Mouse (Mus musculus) adrenal gland, adult 18-20 months (tissue): Measurements from ENCODE around the gene Usp54. TPM values are rescaled to one million over a fixed set of nuclear protein-coding genes. Genes with fewer than 3 reads are reported as not detected.

Experiments
- DNase-seq, 2 experiments: peaks; one replicate each; pipeline ENCODE4 v3.0.0; 2021 to 2022; ENCODE audit warnings: low spot score in 2 of 2
- long read RNA-seq, 2 experiments: library from polyadenylated mRNA; stranded (forward); transcript quantifications; one replicate each; pipeline ENCODE4 v2.0.0; 2021
- total RNA-seq, 2 experiments: library from RNA; stranded (reverse); gene quantifications; 1 replicate in 1 of 2; 2 replicates in 1 of 2; pipeline ENCODE4 v1.2.3; 2021

The Usp54 gene
- 10 to 100 TPM; 11.2 to 14.5 TPM for total RNA-seq
- long read RNA-seq, experiment 1, partial matches to known transcripts: 1 of 2 reads
- long read RNA-seq, experiment 1, other reads (novel, unspliced or antisense): 1 of 2 reads
- long read RNA-seq, experiment 2, partial matches to known transcripts: 2 of 3 reads
- long read RNA-seq, experiment 2, other reads (novel, unspliced or antisense): 1 of 3 reads

DNA sequence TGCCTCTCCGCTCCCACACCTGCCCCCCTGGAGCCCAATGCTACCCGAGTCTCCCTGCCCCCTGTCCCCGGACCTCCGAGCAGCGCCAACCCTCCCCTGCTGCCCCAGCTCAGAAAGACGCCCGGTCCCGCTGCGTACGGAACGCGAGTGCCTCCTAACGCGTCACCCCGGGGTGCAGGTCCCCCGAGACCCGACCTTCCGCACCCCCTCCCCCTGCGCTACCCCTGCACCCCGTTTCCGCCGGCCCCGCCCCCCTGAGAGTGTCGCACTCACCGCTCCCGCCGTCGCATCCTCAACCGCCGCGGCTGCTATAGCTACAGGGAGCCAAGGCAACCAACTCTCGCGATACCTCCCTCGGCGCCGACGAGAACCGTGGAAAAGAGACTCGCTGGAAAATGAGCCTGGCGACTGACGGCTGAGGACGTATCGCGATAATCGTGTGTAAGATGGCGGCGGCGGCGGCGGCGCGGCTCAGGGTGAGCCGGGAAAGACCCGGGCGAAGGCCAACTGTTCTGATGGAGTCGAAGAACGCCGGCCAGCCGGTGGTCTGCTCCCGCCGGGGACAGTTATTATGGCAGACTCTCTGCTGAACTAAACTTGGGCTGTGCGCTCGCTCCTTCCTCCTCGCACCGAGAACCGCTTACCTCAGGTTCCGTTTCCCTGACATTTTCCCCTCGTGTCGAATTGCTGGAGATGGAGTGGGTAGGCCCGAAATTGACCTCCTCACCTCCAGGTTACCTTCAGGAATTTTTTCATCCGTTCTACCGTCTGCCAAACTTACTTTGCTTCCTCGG, at the start of gene Usp54:
TSS of gene Usp54 (minus strand) at position 420 of the 794 bp plus-strand sequence.
- peak; percentile 94 to 95 for DNase-seq

DNA sequence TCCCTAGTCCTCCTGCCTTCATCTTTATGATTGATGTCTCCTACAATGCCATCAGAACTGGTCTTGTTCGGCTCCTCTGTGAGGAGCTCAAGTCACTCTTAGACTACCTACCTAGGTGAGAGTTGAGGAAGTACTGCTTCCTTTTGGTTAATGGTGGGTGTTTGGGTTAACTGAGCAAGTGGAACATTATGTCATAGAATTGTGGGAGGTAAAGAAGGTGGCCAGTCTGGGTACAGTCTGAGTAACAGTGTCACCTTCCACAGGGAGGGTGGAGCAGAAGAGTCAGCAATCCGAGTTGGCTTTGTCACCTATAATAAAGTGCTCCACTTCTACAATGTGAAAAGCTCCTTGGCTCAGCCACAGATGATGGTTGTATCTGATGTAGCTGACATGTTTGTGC, 48.1 kb upstream of the Usp54 start:
- DNase-seq: no peak

- DNase-seq: no peak
These were observed 45.7 kb upstream of the Usp54 start for GRCm38 (mm10) chr14:20686576-20686975.

GRCm38 (mm10) chr14:20682498-20682897, 41.6 kb upstream of the Usp54 start:
- DNase-seq: no peak

DNA sequence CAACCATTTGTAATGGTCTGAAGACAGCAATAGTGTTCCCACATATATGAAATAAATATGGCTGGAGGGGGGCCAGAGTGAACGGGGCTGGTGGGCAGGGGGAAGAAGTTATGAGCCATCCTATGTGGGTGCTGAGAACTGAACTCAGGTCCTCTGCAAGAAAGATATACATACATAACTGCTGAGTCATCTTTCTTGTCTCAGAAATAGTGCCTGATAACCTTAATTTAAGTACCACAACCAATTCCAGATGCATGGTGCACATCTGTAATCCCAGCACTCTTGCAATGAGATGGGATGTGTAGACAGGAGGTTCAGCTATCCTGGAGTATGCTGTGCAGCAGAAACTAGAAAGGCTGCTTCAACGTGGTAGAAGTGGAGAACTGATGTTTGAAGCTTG, 40.9 kb upstream of the Usp54 start:
- no peak for DNase-seq

- no peak for DNase-seq
These were observed 37.0 kb upstream of the Usp54 start for GRCm38 (mm10) chr14:20677906-20678305.

DNA sequence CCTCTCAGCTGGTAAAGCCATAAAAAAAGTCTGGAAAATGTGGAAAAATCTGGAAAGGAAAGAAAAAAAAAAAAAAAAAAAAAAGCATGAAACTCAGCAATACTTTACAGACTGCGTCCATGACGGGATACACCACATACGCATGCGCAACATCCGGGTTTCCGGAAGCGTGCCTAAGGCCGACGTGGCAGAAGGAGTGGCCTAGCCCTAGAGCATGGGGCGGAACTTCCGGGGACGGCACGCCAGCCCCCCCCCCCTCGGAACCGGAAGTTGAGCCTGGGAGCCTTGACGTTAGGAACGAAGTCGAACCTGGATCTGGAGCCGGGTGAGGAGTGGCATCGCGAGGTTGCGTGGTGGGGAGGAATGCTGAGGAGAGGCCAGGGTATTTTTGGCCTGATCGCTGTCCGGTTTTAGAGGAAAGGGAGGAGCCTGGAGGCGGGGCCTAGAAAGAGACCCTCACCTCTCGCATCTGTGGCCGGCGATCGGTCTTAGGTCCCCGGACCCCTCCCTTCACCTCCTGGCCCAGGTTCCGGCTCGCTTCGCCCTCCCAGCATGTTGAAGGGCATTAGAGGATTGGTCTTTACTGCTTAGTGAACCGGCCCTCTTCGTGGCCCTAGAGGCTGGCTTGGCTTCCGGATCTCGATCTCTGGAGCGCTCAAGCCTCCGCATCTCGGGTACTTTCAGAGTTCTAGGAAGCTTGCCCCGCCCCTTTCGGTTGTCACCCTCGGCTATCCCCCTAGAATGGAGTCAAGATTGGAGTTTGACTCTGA, 33.4 kb upstream of the Usp54 start, which contains the start of gene Sec24c:
TSS of gene Sec24c (plus strand) at position 245 of the 770 bp plus-strand sequence.
- DNase-seq: peak; percentile 98 to 99

DNA sequence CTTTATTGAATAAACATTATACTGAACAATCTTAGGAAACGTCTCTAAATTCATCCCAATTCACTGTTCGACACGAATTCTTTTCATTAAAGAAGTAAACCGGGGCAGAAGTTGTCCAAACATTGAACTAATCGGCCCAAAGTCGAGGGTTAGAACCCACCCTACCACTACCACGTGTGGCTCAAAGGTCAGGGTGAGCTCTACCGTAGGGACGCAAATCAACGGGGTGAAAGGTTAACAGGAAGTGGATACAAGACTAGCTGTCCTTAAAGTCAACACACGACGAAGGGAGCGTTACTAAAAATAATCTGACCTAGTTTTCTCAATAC, 32.8 kb upstream of the Usp54 start:
- peak; percentile 31 to 36 for DNase-seq

DNA sequence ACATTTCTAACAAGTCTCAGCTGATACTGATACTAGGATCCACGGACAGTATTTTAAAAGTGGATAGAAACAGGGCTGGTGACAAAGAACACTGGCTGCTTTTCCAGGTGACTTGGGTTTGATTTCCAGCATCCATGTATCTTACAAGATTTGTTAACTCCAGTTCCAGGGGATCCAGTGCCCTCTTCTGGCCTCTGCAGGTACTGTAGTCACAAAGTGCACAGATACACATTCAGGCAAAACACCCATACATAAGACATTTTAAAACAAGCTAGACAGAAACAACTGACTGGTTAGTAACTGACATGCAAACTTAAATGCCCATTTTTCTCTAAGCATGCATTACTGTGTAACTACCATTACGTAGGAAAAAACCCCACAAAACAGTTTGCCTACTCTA, 32.1 kb upstream of the Usp54 start:
- peak in 1 of 2 experiments; percentile 31 for DNase-seq

DNA sequence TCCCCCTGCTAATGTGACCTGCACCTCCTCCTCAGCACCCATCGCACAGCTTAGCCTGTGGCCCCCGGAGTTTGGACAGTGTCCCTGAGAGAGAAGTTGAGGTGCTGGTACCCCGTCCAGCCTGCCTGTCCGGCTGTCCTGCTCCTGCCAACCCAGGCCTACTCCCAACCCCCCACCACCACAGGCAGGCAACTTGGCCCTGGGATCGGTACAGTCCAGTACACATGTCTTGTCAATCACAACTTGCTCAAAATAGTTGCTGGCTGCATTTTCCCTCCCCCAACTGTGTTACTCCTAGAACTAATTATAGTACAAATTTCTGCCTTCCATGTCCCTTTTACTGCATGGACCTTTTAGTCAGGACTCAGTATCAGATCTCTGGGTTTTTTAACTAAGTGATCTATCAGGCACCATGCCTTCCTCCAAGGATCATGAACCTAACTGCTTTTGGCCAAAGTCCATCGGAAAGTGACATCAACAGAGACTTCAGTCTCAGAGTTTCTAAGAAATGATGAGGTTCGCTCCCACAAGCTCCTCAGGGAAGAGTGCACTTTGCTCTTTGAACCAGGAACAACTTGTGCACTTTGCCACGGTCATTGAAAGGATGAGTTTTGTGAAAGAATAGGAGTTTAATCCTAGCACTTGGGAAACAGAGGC, 27.4 kb upstream of the Usp54 start, which contains the start of gene Synpo2l:
TSS of gene Synpo2l (minus strand) at position 201 of the 657 bp plus-strand sequence.
- no peak for DNase-seq

DNA sequence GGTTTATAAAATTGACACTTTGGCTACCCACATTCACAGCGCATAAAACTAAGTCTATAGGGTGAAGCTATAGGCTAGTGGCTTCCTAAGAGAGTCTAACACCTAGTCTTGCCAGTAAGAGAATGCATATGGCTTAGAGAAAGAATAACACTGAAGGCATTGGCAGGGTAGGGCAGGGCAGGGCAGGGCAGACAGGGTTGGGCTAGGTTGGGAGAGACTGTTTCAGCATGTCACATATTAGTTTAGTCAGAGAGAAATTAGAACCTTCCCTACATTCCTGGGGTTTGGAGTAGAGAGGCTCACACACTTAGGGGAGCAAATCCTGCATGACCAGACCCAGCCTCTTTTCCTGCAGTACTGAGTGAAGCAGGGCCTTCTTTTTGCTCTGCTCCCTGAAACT, 26.6 kb upstream of the Usp54 start:
- no peak for DNase-seq

DNA sequence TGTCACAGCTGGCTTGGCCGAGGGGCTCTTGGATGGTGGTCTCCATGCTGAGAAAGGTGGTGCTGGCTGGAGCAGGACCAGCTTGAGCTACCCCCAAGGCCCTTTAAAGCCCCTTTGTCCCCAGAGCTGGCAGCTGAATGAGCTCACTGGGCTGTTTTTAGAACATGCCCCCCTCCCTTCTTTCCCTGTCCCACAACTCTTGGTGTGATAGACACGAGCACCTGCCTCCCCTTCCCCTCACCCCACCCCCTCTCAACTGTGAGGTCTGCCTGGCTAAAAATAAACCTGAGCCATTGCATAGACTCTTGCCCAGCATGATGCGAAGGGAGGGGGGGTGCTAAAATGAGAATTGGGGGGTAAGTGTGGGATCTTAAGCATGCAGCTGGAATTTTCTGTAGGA, 23.6 kb upstream of the Usp54 start:
- DNase-seq: no peak

- DNase-seq: no peak
These were observed 22.7 kb upstream of the Usp54 start for GRCm38 (mm10) chr14:20663601-20664000.

- DNase-seq: no peak
These were observed 21.9 kb upstream of the Usp54 start for GRCm38 (mm10) chr14:20662740-20663139.

- DNase-seq: no peak
These were observed 20.9 kb upstream of the Usp54 start for GRCm38 (mm10) chr14:20661661-20662331.

- DNase-seq: peak; percentile 83 to 90
These were observed 20.2 kb upstream of the Usp54 start for GRCm38 (mm10) chr14:20660827-20661660.

DNA sequence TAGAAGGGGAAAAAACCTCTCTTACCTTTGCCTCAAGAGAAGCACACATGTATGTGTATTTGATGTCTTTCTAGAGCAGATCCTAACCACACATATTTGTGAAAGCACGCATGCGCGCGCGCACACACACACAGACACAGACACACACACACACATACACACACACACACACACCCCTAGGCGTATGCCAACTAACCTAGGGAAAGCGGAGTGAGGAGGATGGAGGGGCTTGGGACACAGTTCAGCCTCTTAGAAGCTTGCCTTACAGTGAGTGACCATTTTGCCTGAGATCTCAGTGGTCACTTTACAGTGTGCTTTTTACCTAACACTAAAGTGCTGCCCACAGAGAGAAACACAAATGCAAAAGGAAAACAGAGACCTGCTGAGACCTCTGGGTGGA, 18.8 kb upstream of the Usp54 start:
- DNase-seq: no peak

DNA sequence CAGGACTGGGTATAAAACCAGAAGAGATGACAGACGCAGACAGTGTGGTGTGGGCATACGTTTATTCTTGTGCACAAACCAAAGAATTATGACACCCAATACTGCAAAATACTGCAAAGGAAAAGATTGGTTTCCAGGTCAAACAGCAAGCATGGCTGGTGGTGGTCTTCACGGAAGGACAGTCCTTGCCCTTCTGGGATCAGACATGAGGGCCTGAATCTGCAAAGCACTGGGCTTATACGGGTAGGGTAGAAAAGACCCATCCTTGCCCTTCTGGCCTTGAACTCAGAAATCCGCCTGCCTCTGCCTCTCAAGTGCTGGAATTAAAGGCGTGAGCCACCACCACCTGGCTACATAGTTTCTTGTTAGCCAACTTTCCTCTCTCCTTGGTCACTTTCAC, 18.0 kb upstream of the Usp54 start:
- no peak for DNase-seq

- no peak for DNase-seq
These were observed 17.5 kb upstream of the Usp54 start for GRCm38 (mm10) chr14:20658326-20658725.

GRCm38 (mm10) chr14:20656361-20656760, 15.5 kb upstream of the Usp54 start, which contains the start of gene Myoz1:
Gene Myoz1, minus strand, starts transcription at chr14:20656540.
- DNase-seq: no peak
